Mouse (Mus musculus) liver, postnatal 0 days (tissue): Measurements from ENCODE around the gene Knstrn.

Source experiments
- CTCF ChIP-seq: sonication (generic); IDR thresholded peaks from 2 replicates; pipeline ENCODE4 v1.5.1; 2016; ENCODE audit warnings: antibody characterized with exemption, low read depth
- EP300 ChIP-seq: IDR thresholded peaks from 2 replicates; pipeline ENCODE4 v1.6.1; 2016; ENCODE audit warnings: antibody characterized with exemption, low read depth, mild to moderate bottlenecking

DNA sequence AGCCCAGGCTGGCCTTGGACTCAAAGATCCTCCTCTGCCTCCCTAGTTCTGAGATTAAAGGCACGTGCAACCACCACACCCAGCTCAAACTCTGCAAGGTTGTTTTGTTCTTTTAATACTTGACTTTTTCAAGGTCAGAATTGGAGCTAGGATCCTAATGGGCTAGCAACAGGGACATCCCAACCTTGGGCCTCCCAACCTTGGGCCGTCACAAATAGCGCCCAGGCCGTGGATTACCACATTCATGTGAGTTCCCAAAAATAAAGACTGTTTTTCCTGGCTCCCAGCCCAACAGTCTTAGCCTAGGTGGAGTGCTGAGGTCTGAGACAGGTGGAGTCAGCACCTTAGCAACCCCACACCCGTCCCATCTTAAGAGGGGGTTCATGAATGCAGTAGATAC lies 68.2 kb downstream of the Knstrn start:
- TF ChIP-seq CTCF (no peak), EP300 (no peak)
